Mouse (Mus musculus) E14TG2a.4 (cell line): ENCODE measurements at regions not wholly inside any gene's neighbourhood (a gene's known extent, or its start where the extent isn't known, plus 50 kb on each side); places are given as distances from the start of the nearest gene placed in this dataset.

Experiments
- CTCF ChIP-seq: conservative IDR thresholded peaks from 2 replicates; pipeline ENCODE4 v1.5.1; 2014; ENCODE audit warnings: low read length
- NANOG ChIP-seq: IDR thresholded peaks from 2 replicates; pipeline ENCODE4 v1.6.1; 2014; ENCODE audit warnings: borderline replicate concordance, low read length, mixed read lengths

GRCm38 (mm10) chr12:39697182-39697581 lies 340.6 kb downstream of the Arl4a start:
- TF ChIP-seq CTCF: no peak
- TF ChIP-seq NANOG: no peak
